Comparison of ENCODE assay signal across 27 mouse cellular contexts in genomic region chr2:150834616-150835015, GRCm38 (mm10). TPM values are rescaled to one million over a fixed set of nuclear protein-coding genes. Genes with fewer than 3 reads are reported as not detected.
DNase-seq lines count a peak whose midpoint lies in the region; ATAC-seq and TF ChIP-seq lines count a peak whose summit lies in the region.
"Had no signal": no experiment of that assay in that cellular context is flagged by ENCODE, and none has a peak within 500 bp of the region (broad histone marks: within the 10 kb centered on the region; RNA-seq: fewer than 3 reads in every experiment).

No protein-coding gene starts in this region.

- peak in 1 of 2 experiments; percentile 57 for DNase-seq in heart, adult 2 months
- DNase-seq in heart, postnatal 36 days = no peak
- no peak for DNase-seq in hindbrain, embryonic 11.5 days (ENCODE audit: low spot score)
- peak; percentile 57 for DNase-seq in midbrain, postnatal 0 days (ENCODE audit: low spot score)
- no peak for DNase-seq in midbrain, embryonic 10.5 days (ENCODE audit: low spot score)
- DNase-seq in spleen, postnatal 4 days (ENCODE audit: low spot score in 2 of 2) = no peak
- DNase-seq: adrenal gland, adult 2 months; B cell, adult 2 months; cerebellum, adult 8-10 months; cerebellum, postnatal 25 days; gastrocnemius, postnatal 14 days; kidney, adult 8-10 months; kidney, postnatal 4 days; layer of hippocampus, adult 9-11 months; lung, embryonic 14.5 days; lung, postnatal 14 days; right cerebral cortex, postnatal 14 days had no signal

- H3K4me1 ChIP-seq in heart, adult 2 months (ENCODE audit: control insufficient read depth, insufficient read depth, low read length) = no peaks in the 10 kb centered on the region; the same call in 1 of the 2 replicates
- H3K4me1 ChIP-seq in hindbrain, embryonic 16.5 days (ENCODE audit: control insufficient read depth, insufficient read depth, low read depth, low read length) = no peaks in the 10 kb centered on the region
- no peaks in the 10 kb centered on the region for H3K4me1 ChIP-seq in hindbrain, embryonic 11.5 days (replicated peaks; ENCODE audit: control insufficient read depth, insufficient read depth, low read length)
- H3K4me1 ChIP-seq in midbrain, postnatal 0 days (ENCODE audit: insufficient read depth, low read length) = no peaks in the 10 kb centered on the region
- H3K4me1 ChIP-seq in midbrain, embryonic 10.5 days = no peaks in the 10 kb centered on the region
- H3K4me1 ChIP-seq: embryonic facial prominence, embryonic 10.5 days; embryonic facial prominence, embryonic 15.5 days; forebrain, embryonic 13.5 days; limb, embryonic 12.5 days; liver, embryonic 15.5 days; midbrain, embryonic 12.5 days; stomach, embryonic 15.5 days had no signal

- no peaks in the 10 kb centered on the region for H3K36me3 ChIP-seq in heart, adult 2 months (ENCODE audit: control insufficient read depth, insufficient read depth, low read length)
- H3K36me3 ChIP-seq in hindbrain, embryonic 16.5 days (ENCODE audit: control insufficient read depth, insufficient read depth, low read length) = peaks cover 28% of the 10 kb centered on the region
- H3K36me3 ChIP-seq in hindbrain, embryonic 11.5 days (ENCODE audit: control insufficient read depth, insufficient read depth, low read length) = no peaks in the 10 kb centered on the region
- peaks cover 68% of the 10 kb centered on the region for H3K36me3 ChIP-seq in midbrain, postnatal 0 days (ENCODE audit: insufficient read depth, low read length)
- peaks cover 85% of the 10 kb centered on the region for H3K36me3 ChIP-seq in midbrain, embryonic 10.5 days

- ATAC-seq in hindbrain, embryonic 16.5 days = peak; percentile 57
- ATAC-seq in hindbrain, embryonic 11.5 days (ENCODE audit: low FRiP score) = no peak
- ATAC-seq in midbrain, postnatal 0 days (ENCODE audit: low FRiP score) = 0 out of 2 replicates have a peak, but pooled peaks have one; percentile 5
- ATAC-seq: forebrain, embryonic 13.5 days; intestine, embryonic 16.5 days had no signal

- no peaks in the 10 kb centered on the region for H3K27me3 ChIP-seq in heart, adult 2 months (ENCODE audit: control insufficient read depth, insufficient read depth, low read length)
- H3K27me3 ChIP-seq in hindbrain, embryonic 16.5 days (replicated peaks; ENCODE audit: control insufficient read depth, insufficient read depth, low read length) = no peaks in the 10 kb centered on the region
- H3K27me3 ChIP-seq in hindbrain, embryonic 11.5 days (ENCODE audit: control insufficient read depth, insufficient read depth, low read length) = no peaks in the 10 kb centered on the region
- no peaks in the 10 kb centered on the region for H3K27me3 ChIP-seq in midbrain, postnatal 0 days (ENCODE audit: insufficient read depth, low read length)
- no peaks in the 10 kb centered on the region for H3K27me3 ChIP-seq in midbrain, embryonic 10.5 days (ENCODE audit: low read depth, poor library complexity, severe bottlenecking)
- H3K27me3 ChIP-seq: embryonic facial prominence, embryonic 15.5 days; forebrain, embryonic 13.5 days; limb, embryonic 12.5 days; liver, embryonic 15.5 days; midbrain, embryonic 12.5 days; stomach, embryonic 15.5 days had no signal

- H3K27ac ChIP-seq in heart, adult 2 months = no peak overlapping the region
- H3K27ac ChIP-seq in hindbrain, embryonic 16.5 days (ENCODE audit: low read depth, low read length) = no peak overlapping the region
- H3K27ac ChIP-seq in hindbrain, embryonic 11.5 days (ENCODE audit: low read depth, low read length) = no peak overlapping the region
- H3K27ac ChIP-seq in midbrain, postnatal 0 days (ENCODE audit: low read depth, low read length) = no peak overlapping the region
- H3K27ac ChIP-seq in midbrain, embryonic 10.5 days (replicated peaks) = no peak overlapping the region
- H3K27ac ChIP-seq: embryonic facial prominence, embryonic 10.5 days; embryonic facial prominence, embryonic 15.5 days; forebrain, embryonic 13.5 days; kidney, postnatal 0 days; limb, embryonic 12.5 days; liver, embryonic 15.5 days; midbrain, embryonic 12.5 days; stomach, embryonic 15.5 days had no signal

- H3K9me3 ChIP-seq in hindbrain, embryonic 16.5 days (ENCODE audit: control insufficient read depth, low read length) = no peaks in the 10 kb centered on the region
- no peaks in the 10 kb centered on the region for H3K9me3 ChIP-seq in hindbrain, embryonic 11.5 days (ENCODE audit: control insufficient read depth, low read length)
- no peaks in the 10 kb centered on the region for H3K9me3 ChIP-seq in midbrain, postnatal 0 days (ENCODE audit: low read length)
- H3K9me3 ChIP-seq in midbrain, embryonic 10.5 days (replicated peaks) = no peaks in the 10 kb centered on the region
- H3K9me3 ChIP-seq: embryonic facial prominence, embryonic 10.5 days; embryonic facial prominence, embryonic 15.5 days; forebrain, embryonic 13.5 days; limb, embryonic 12.5 days; liver, embryonic 15.5 days; midbrain, embryonic 12.5 days; stomach, embryonic 15.5 days had no signal

- 62% methylated on average over 7 of the region's 7 CpGs for WGBS in heart, adult 2 months
- 80% methylated on average over 7 of the region's 7 CpGs for WGBS in hindbrain, embryonic 16.5 days
- 93% methylated on average over 7 of the region's 7 CpGs for WGBS in hindbrain, embryonic 11.5 days
- WGBS in midbrain, postnatal 0 days = 83% methylated on average over 7 of the region's 7 CpGs
- WGBS in midbrain, embryonic 10.5 days = 89% methylated on average over 7 of the region's 7 CpGs

- H3K79me2 ChIP-seq in heart, adult 2 months (replicated peaks; ENCODE audit: control insufficient read depth, insufficient read depth, low read length) = no peaks in the 10 kb centered on the region

- no peak overlapping the region for H3K4me3 ChIP-seq in heart, adult 2 months
- H3K4me3 ChIP-seq in hindbrain, embryonic 16.5 days (ENCODE audit: low read length) = no peak overlapping the region
- H3K4me3 ChIP-seq in hindbrain, embryonic 11.5 days (ENCODE audit: low read depth, low read length) = no peak overlapping the region
- H3K4me3 ChIP-seq in midbrain, postnatal 0 days (ENCODE audit: low read depth, low read length) = no peak overlapping the region
- no peak overlapping the region for H3K4me3 ChIP-seq in midbrain, embryonic 10.5 days
- H3K4me3 ChIP-seq: embryonic facial prominence, embryonic 10.5 days; embryonic facial prominence, embryonic 15.5 days; forebrain, embryonic 13.5 days; limb, embryonic 12.5 days; liver, embryonic 15.5 days; midbrain, embryonic 12.5 days; stomach, embryonic 15.5 days had no signal

- no peak overlapping the region for H3K4me2 ChIP-seq in hindbrain, embryonic 16.5 days (ENCODE audit: low read length)
- H3K4me2 ChIP-seq in hindbrain, embryonic 11.5 days (replicated peaks; ENCODE audit: low read depth, low read length) = no peak overlapping the region
- no peak overlapping the region for H3K4me2 ChIP-seq in midbrain, postnatal 0 days (ENCODE audit: low read depth, low read length, poor library complexity, severe bottlenecking)
- H3K4me2 ChIP-seq: embryonic facial prominence, embryonic 15.5 days; forebrain, embryonic 13.5 days; limb, embryonic 12.5 days; liver, embryonic 15.5 days; lung, embryonic 14.5 days; midbrain, embryonic 12.5 days; stomach, embryonic 15.5 days had no signal

- TF ChIP-seq POLR2A in heart, adult 2 months (IDR thresholded peaks at IDR 0.05; ENCODE audit: insufficient read depth, low read depth, low read length) = no peak

- H3K9ac ChIP-seq in heart, adult 2 months (ENCODE audit: low read depth, low read length) = no peak overlapping the region
- H3K9ac ChIP-seq in hindbrain, embryonic 16.5 days (ENCODE audit: low read depth, low read length) = no peak overlapping the region
- no peak overlapping the region for H3K9ac ChIP-seq in hindbrain, embryonic 11.5 days (ENCODE audit: low read depth, low read length)
- no peak overlapping the region for H3K9ac ChIP-seq in midbrain, postnatal 0 days (replicated peaks; ENCODE audit: low read length, poor library complexity, severe bottlenecking)
- H3K9ac ChIP-seq: embryonic facial prominence, embryonic 15.5 days; forebrain, embryonic 13.5 days; limb, embryonic 12.5 days; liver, embryonic 15.5 days; lung, embryonic 14.5 days; midbrain, embryonic 12.5 days; stomach, embryonic 15.5 days had no signal

- intact Hi-C loops in heart, adult 2 months (cut with DNase I) = loop anchor here (5.0 kb wide), 1 partner anchor 68 kb away; the partner anchor contains the start of gene Abhd12
- intact Hi-C loops in heart, postnatal 36 days (cut with DNase I) = no loop called here

- TF ChIP-seq EP300 in heart, adult 2 months (IDR thresholded peaks at IDR 0.05; ENCODE audit: insufficient read depth, low read depth, low read length) = 0 out of 2 replicates have a peak, but pooled peaks have one; percentile 37

- TF ChIP-seq CTCF in heart, adult 2 months (IDR thresholded peaks at IDR 0.05) = no peak
- TF ChIP-seq CTCF in midbrain, postnatal 0 days (IDR thresholded peaks at IDR 0.05) = no peak

RNA-seq across cellular contexts. Expression of gene Pygb, which starts 48.1 kb away (rescaled TPM):
- 100 to 1,000 TPM; 448 to 514 TPM for total RNA-seq in heart, adult 2 months (2021)
- polyA plus RNA-seq in heart, adult 2 months (2012; rRNA removed) = 343 and 518 TPM in 2 replicates
- total RNA-seq in heart, postnatal 36 days (2021) = 100 to 1,000 TPM; 559 to 572 TPM
- polyA plus RNA-seq in hindbrain, embryonic 16.5 days (2015; fragmentation: Nextera tagmentation; extraction: Ambion mirVana) = 176 and 179 TPM in 2 replicates
- polyA plus RNA-seq in hindbrain, embryonic 11.5 days (2014; fragmentation: Nextera tagmentation; extraction: Ambion mirVana) = 29.8 and 35.3 TPM in 2 replicates
- 228 and 281 TPM in 2 replicates for total RNA-seq in midbrain, postnatal 0 days (2014; rRNA removed)
- polyA plus RNA-seq in midbrain, postnatal 0 days (2015; fragmentation: Nextera tagmentation; extraction: Ambion mirVana) = 124 and 136 TPM in 2 replicates
- 62.7 and 67.0 TPM in 2 replicates for polyA plus RNA-seq in midbrain, embryonic 10.5 days (2016; fragmentation: Nextera tagmentation; extraction: Ambion mirVana)
